Mouse (Mus musculus) megakaryocyte, embryonic 14.5 days (primary cell): ENCODE data around the gene Slc41a3.

ENCODE experiments used
- FLI1 ChIP-seq: IDR thresholded peaks from 2 replicates; pipeline ENCODE4 v1.6.1; 2012; ENCODE audit warnings: low read length, inconsistent platforms, mixed read lengths
- GATA1 ChIP-seq: IDR thresholded peaks from 3 replicates; pipeline ENCODE4 v1.6.1; 2012; ENCODE audit warnings: mixed read lengths, low read length, inconsistent platforms, borderline replicate concordance

GRCm38 (mm10) chr6:90663736-90664135 is 59.2 kb downstream of the Slc41a3 start:
- TF ChIP-seq GATA1 (no peak), FLI1 (no peak)
